Mouse (Mus musculus): ENCODE data around the gene Abl1.

- TF ChIP-seq USF1 (IDR thresholded peaks at IDR 0.05; ENCODE audit: low read depth, low read length) (no peak), POLR2AphosphoS2 (IDR thresholded peaks at IDR 0.05; ENCODE audit: low read depth, low read length) (no peak), CTCF (conservative IDR thresholded peaks at IDR 0.05 in 1 of 2, IDR thresholded peaks at IDR 0.05 in 1 of 2; ENCODE audit: low read depth in 2 of 2, low read length in 2 of 2) (no peak), POLR2A (IDR thresholded peaks at IDR 0.05; ENCODE audit: low read depth, low read length) (no peak), MAFK (IDR thresholded peaks at IDR 0.05; ENCODE audit: insufficient replicate concordance, low read length) (no peak), EP300 (IDR thresholded peaks at IDR 0.05; ENCODE audit: low read length) (no peak), ZMIZ1 (IDR thresholded peaks at IDR 0.05; ENCODE audit: low read depth, low read length) (no peak)
Measured at GRCm38 (mm10) chr2:31813641-31814040, 125.5 kb downstream of the Abl1 start.

Measured in CH12.LX (cell line).